ENCODE assay signal across 8 mouse cellular contexts in the genomic region with DNA sequence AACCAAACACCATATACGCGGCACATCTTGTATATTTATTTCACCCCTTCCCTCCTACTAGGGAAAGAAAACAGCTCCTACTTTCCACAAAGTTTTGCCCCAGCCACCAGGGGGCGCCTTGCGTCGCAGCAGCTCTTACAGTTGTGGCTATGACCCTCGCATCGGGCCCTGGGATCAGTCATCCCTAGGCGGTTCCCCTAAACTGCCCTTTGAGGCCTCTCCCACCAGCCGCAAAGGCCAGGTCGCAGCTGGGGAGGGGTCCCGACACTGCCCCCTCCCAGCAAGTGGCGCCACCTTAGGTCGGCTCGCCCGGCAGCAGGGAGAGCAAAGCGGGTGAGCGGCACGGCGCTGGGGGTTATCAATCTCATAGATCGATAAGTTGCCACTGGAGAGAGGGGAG. TPM values are rescaled to one million over a fixed set of nuclear protein-coding genes. Genes with fewer than 3 reads are reported as not detected.
A peak's percentile ranks its signal among the peaks of the same experiment; 100 is the strongest.
DNase-seq lines count a peak whose midpoint lies in the region; ATAC-seq lines count a peak whose summit lies in the region.

No protein-coding gene starts in this region.

- H3K9me3 ChIP-seq in heart, embryonic 12.5 days (replicated peaks): no peaks in the 10 kb centered on the region
- H3K9me3 ChIP-seq in kidney, embryonic 16.5 days (ENCODE audit: low read length): no peaks in the 10 kb centered on the region
- H3K9me3 ChIP-seq in stomach, embryonic 16.5 days (replicated peaks; ENCODE audit: control insufficient read depth, low read length): no peaks in the 10 kb centered on the region

- H3K4me1 ChIP-seq in heart, embryonic 12.5 days (replicated peaks): peaks cover 32% of the 10 kb centered on the region
- H3K4me1 ChIP-seq in kidney, embryonic 16.5 days (ENCODE audit: insufficient read depth, low read length): peaks cover 44% of the 10 kb centered on the region
- H3K4me1 ChIP-seq in stomach, embryonic 16.5 days (ENCODE audit: control insufficient read depth, insufficient read depth, low read length): peaks cover 28% of the 10 kb centered on the region

- H3K36me3 ChIP-seq in heart, embryonic 12.5 days: no peaks in the 10 kb centered on the region
- H3K36me3 ChIP-seq in kidney, embryonic 16.5 days (ENCODE audit: insufficient read depth, low read length): no peaks in the 10 kb centered on the region
- H3K36me3 ChIP-seq in stomach, embryonic 16.5 days (ENCODE audit: control insufficient read depth, insufficient read depth, low read length): no peaks in the 10 kb centered on the region

- H3K9ac ChIP-seq in heart, embryonic 12.5 days: peak overlapping the region; percentile 43
- peak overlapping the region; percentile 55; the same call in 1 of the 2 replicates for H3K9ac ChIP-seq in kidney, embryonic 16.5 days (replicated peaks; ENCODE audit: low read length)
- H3K9ac ChIP-seq in stomach, embryonic 16.5 days (ENCODE audit: low read length): peak overlapping the region; percentile 55; the same call in 1 of the 2 replicates

- H3K27ac ChIP-seq in heart, embryonic 12.5 days (ENCODE audit: poor library complexity, severe bottlenecking): no peak overlapping the region
- H3K27ac ChIP-seq in kidney, embryonic 16.5 days (ENCODE audit: low read length): no peak overlapping the region
- H3K27ac ChIP-seq in stomach, embryonic 16.5 days (ENCODE audit: low read length): no peak overlapping the region

- DNase-seq in urinary bladder, postnatal 25 days (ENCODE audit: low spot score): peak; percentile 67
- DNase-seq in urinary bladder, postnatal 10 days (ENCODE audit: low spot score): no peak
- DNase-seq in embryo, embryonic 10.5 days (ENCODE audit: low spot score): peak; percentile 78
- DNase-seq in lung, postnatal 14 days: peak; percentile 50
- DNase-seq in thymus, postnatal 25 days: no peak

- under 1% methylated on average over 20 of the region's 20 CpGs for WGBS in heart, embryonic 12.5 days
- 4% methylated on average over 19 of the region's 20 CpGs for WGBS in kidney, embryonic 16.5 days
- 1% methylated on average over 20 of the region's 20 CpGs for WGBS in stomach, embryonic 16.5 days

- H3K27me3 ChIP-seq in heart, embryonic 12.5 days (replicated peaks): peaks cover 30% of the 10 kb centered on the region
- peaks cover 22% of the 10 kb centered on the region for H3K27me3 ChIP-seq in kidney, embryonic 16.5 days (ENCODE audit: insufficient read depth, low read length)
- peaks cover 27% of the 10 kb centered on the region for H3K27me3 ChIP-seq in stomach, embryonic 16.5 days (ENCODE audit: control insufficient read depth, insufficient read depth, low read length)

- H3K4me2 ChIP-seq in heart, embryonic 12.5 days: peak overlapping the region; percentile 99
- H3K4me2 ChIP-seq in kidney, embryonic 16.5 days (replicated peaks; ENCODE audit: low read depth, low read length): peak overlapping the region; percentile 98
- H3K4me2 ChIP-seq in stomach, embryonic 16.5 days (ENCODE audit: low read depth, low read length): peak overlapping the region; percentile 97

- H3K4me3 ChIP-seq in heart, embryonic 12.5 days: peak overlapping the region; percentile 45
- H3K4me3 ChIP-seq in kidney, embryonic 16.5 days (ENCODE audit: low read length): peak overlapping the region; percentile 62
- peak overlapping the region; percentile 83 for H3K4me3 ChIP-seq in stomach, embryonic 16.5 days (replicated peaks; ENCODE audit: low read length)

- ATAC-seq in heart, embryonic 12.5 days (ENCODE audit: insufficient number of reproducible peaks, low FRiP score): no peak
- ATAC-seq in kidney, embryonic 16.5 days (ENCODE audit: low FRiP score, low TSS enrichment): no peak
- ATAC-seq in stomach, embryonic 16.5 days (ENCODE audit: insufficient read depth, low FRiP score): no peak

RNA-seq across cellular contexts. Expression of a gene that starts 1.7 kb away (rescaled TPM):
- 6.3 and 7.6 TPM in 2 replicates for polyA plus RNA-seq in heart, embryonic 12.5 days (2016; fragmentation: Nextera tagmentation; extraction: Ambion mirVana)
- 9.1 and 11.4 TPM in 2 replicates for polyA plus RNA-seq in kidney, embryonic 16.5 days (2015; fragmentation: Nextera tagmentation; extraction: Ambion mirVana)
- polyA plus RNA-seq in stomach, embryonic 16.5 days (2015; fragmentation: Nextera tagmentation; extraction: Ambion mirVana): 4.9 and 7.0 TPM in 2 replicates

Comparison
In these comparisons a context has a peak if more than half of its experiments do, and no peak if none do; other contexts are left out.
1. DNase-seq: peak in urinary bladder, postnatal 25 days (single experiment), embryo, embryonic 10.5 days (single experiment) and lung, postnatal 14 days (single experiment); none in urinary bladder, postnatal 10 days (single experiment) and thymus, postnatal 25 days (single experiment).
2. Peak in every context shown above with its lines, with median percentiles within 50 percentile points of each other: H3K4me2 ChIP-seq, H3K4me3 ChIP-seq and H3K9ac ChIP-seq.